Mouse (Mus musculus) ES-E14 (cell line): ENCODE measurements around the gene Lgals9.

ENCODE experiments used
- CHD2 ChIP-seq: IDR thresholded peaks from 2 replicates; pipeline ENCODE4 v1.6.1; 2014; ENCODE audit warnings: mild to moderate bottlenecking, low read depth, low read length, inconsistent platforms
- HCFC1 ChIP-seq: IDR thresholded peaks from 2 replicates; pipeline ENCODE4 v1.6.1; 2012; ENCODE audit warnings: low read length, inconsistent platforms, borderline replicate concordance; ENCODE audit not compliant: insufficient read depth
- MAFK ChIP-seq: IDR thresholded peaks from 2 replicates; pipeline ENCODE4 v1.6.1; 2014; ENCODE audit warnings: mild to moderate bottlenecking, low read depth, low read length, inconsistent platforms; ENCODE audit not compliant: insufficient read depth
- ZNF384 ChIP-seq: IDR thresholded peaks from 2 replicates; pipeline ENCODE4 v1.6.1; 2012; ENCODE audit warnings: low read depth, low read length, inconsistent platforms

GRCm38 (mm10) chr11:79030570-79031451 lies 46.1 kb upstream of the Lgals9 start:
- TF ChIP-seq ZNF384 (peak; percentile 75; the same call in 1 of the 2 replicates), MAFK (no peak), CHD2 (no peak), HCFC1 (no peak)
